Mouse (Mus musculus) ES-E14 (cell line): ENCODE measurements around the gene Tkfc.

Source experiments
- CHD2 ChIP-seq: IDR thresholded peaks from 2 replicates; pipeline ENCODE4 v1.6.1; 2014; ENCODE audit warnings: mild to moderate bottlenecking, low read depth, low read length, inconsistent platforms
- HCFC1 ChIP-seq: IDR thresholded peaks from 2 replicates; pipeline ENCODE4 v1.6.1; 2012; ENCODE audit warnings: low read length, inconsistent platforms, borderline replicate concordance; ENCODE audit not compliant: insufficient read depth
- MAFK ChIP-seq: IDR thresholded peaks from 2 replicates; pipeline ENCODE4 v1.6.1; 2014; ENCODE audit warnings: mild to moderate bottlenecking, low read depth, low read length, inconsistent platforms; ENCODE audit not compliant: insufficient read depth
- ZC3H11A ChIP-seq: IDR thresholded peaks from 2 replicates; pipeline ENCODE4 v1.6.1; 2012; ENCODE audit warnings: low read depth, mild to moderate bottlenecking, inconsistent platforms, low read length, borderline replicate concordance
- ZNF384 ChIP-seq: IDR thresholded peaks from 2 replicates; pipeline ENCODE4 v1.6.1; 2012; ENCODE audit warnings: low read depth, low read length, inconsistent platforms

DNA sequence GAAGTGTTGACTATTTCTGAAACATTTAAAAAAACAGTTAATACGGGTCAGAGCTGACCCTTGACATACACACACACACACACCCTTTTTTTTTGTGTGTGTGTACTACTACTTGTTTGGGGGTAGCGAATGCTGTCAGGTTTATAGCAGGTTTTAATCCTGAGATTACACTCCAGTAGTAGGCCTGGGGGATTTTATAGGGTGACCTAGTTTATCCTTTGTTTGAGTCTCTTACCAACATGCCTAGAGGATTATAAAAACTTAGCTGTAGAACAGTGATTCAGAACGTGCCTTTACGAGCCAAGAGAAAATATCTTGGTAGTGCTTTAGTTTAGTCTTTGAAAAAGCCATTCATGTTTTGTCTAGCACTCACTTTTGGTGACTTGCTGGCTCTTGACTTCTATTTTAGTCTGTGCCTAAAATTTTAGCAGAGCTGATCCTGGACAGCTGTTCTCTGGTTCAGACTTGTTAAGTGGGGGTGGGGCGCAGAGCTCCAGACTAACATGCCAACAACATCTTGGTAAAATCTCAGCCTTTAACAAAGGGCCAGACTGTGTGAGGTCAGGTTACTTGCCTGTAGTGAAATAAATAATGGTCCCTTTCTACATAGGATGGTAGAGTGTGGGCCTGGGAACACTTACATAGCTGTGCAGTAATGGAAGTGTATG is 3.3 kb upstream of the Tkfc start:
- TF ChIP-seq ZC3H11A (no peak), ZNF384 (no peak), CHD2 (no peak), MAFK (no peak), HCFC1 (no peak)
